Mouse (Mus musculus): ENCODE results near the gene Greb1. TPM values are rescaled to one million over a fixed set of nuclear protein-coding genes. Genes with fewer than 3 reads are reported as not detected.
A peak's percentile ranks its signal among the peaks of the same experiment; 100 is the strongest.

Greb1 gene
- polyA plus RNA-seq, 1 experiment from 2014 or later, result 0.38 TPM

DNA sequence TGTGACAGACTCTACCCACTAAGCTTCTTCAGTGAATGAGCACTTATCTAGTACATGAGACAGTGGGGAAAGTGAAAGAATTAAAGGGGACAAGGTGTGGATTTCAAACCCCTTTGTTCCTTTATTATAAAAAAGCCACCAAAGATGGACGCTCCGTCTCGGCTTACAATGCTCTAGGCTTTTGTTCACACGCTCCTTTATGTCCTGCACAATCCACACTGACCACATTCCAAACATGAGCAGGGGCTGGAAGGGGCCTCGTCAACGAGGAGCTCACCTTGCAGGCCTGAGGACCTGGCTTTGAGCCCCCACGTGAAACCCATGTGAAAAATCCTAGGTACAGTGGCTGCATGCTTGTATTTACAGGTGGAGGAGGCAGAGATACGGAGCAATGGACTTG, 156.0 kb downstream of the Greb1 start:
- H3K4me3 ChIP-seq (ENCODE audit: low read length), result no peak overlapping the region
- no peaks in the 10 kb centered on the region for H3K27me3 ChIP-seq (ENCODE audit: control insufficient read depth, insufficient read depth, low read length)
- ATAC-seq (replicated peaks; ENCODE audit: extremely low read depth, insufficient read depth, low FRiP score), result no peak
- 59% methylated on average over 8 of the region's 8 CpGs for WGBS
- H3K36me3 ChIP-seq (ENCODE audit: control insufficient read depth, insufficient read depth), result no peaks in the 10 kb centered on the region
- H3K27ac ChIP-seq (ENCODE audit: low read length), result no peak overlapping the region
- no peak overlapping the region for H3K4me2 ChIP-seq (ENCODE audit: low read depth, low read length)
- no peaks in the 10 kb centered on the region for H3K9me3 ChIP-seq (replicated peaks; ENCODE audit: control insufficient read depth, low read length)
- peaks cover 18% of the 10 kb centered on the region for H3K4me1 ChIP-seq (ENCODE audit: control insufficient read depth, insufficient read depth, low read length)
- no peak overlapping the region for H3K9ac ChIP-seq (ENCODE audit: low read length)

- Histone ChIP-seq H3K9ac (ENCODE audit: low read length) (0 out of 2 replicates have a peak overlapping the region, but pooled peaks have one; percentile 20), H3K9me3 (replicated peaks; ENCODE audit: control insufficient read depth, low read length) (no peaks in the 10 kb centered on the region), H3K36me3 (ENCODE audit: control insufficient read depth, insufficient read depth) (no peaks in the 10 kb centered on the region), H3K4me2 (ENCODE audit: low read depth, low read length) (no peak overlapping the region), H3K27ac (ENCODE audit: low read length) (peak overlapping the region; percentile 81), H3K4me1 (ENCODE audit: control insufficient read depth, insufficient read depth, low read length) (peaks cover 23% of the 10 kb centered on the region), H3K27me3 (ENCODE audit: control insufficient read depth, insufficient read depth, low read length) (no peaks in the 10 kb centered on the region), H3K4me3 (ENCODE audit: low read length) (no peak overlapping the region)
- WGBS, result 45% methylated on average over 12 of the region's 12 CpGs
- peak; percentile 66 for ATAC-seq (replicated peaks; ENCODE audit: extremely low read depth, insufficient read depth, low FRiP score)
Measured at GRCm38 (mm10) chr12:16643508-16644345, 157.0 kb downstream of the Greb1 start.

GRCm38 (mm10) chr12:16642000-16642399, 158.7 kb downstream of the Greb1 start:
- WGBS, result 64% methylated on average over 5 of the region's 5 CpGs
- no peak overlapping the region for H3K4me2 ChIP-seq (ENCODE audit: low read depth, low read length)
- H3K9me3 ChIP-seq (replicated peaks; ENCODE audit: control insufficient read depth, low read length), result no peaks in the 10 kb centered on the region
- H3K4me1 ChIP-seq (ENCODE audit: control insufficient read depth, insufficient read depth, low read length), result peaks cover 24% of the 10 kb centered on the region
- no peaks in the 10 kb centered on the region for H3K27me3 ChIP-seq (ENCODE audit: control insufficient read depth, insufficient read depth, low read length)
- no peak overlapping the region for H3K27ac ChIP-seq (ENCODE audit: low read length)
- no peaks in the 10 kb centered on the region for H3K36me3 ChIP-seq (ENCODE audit: control insufficient read depth, insufficient read depth)
- H3K4me3 ChIP-seq (ENCODE audit: low read length), result no peak overlapping the region
- no peak for ATAC-seq (replicated peaks; ENCODE audit: extremely low read depth, insufficient read depth, low FRiP score)
- no peak overlapping the region for H3K9ac ChIP-seq (ENCODE audit: low read length)

DNA sequence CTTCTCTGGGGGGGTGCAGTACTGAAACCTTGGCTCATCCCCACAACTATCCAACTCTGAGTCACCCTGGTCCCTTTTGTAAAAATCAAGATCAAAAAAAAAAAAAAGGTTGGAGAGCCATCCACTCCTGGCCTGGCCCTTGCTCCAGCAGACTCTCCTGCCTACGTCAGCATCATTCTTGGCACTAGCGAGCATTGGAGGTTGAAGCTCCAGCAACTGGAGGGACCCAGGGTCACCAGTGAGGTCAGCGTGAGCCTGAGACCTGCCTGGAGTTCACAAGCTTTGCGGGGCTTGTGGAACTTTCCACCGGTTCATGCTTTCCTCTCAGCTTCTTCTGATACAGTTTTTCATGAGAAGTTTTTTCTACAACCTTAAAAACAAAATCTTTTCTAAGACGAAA, 160.6 kb downstream of the Greb1 start:
- no peak for ATAC-seq (replicated peaks; ENCODE audit: extremely low read depth, insufficient read depth, low FRiP score)
- H3K36me3 ChIP-seq (ENCODE audit: control insufficient read depth, insufficient read depth), result no peaks in the 10 kb centered on the region
- H3K4me2 ChIP-seq (ENCODE audit: low read depth, low read length), result no peak overlapping the region
- 84% methylated on average over 6 of the region's 6 CpGs for WGBS
- H3K9ac ChIP-seq (ENCODE audit: low read length), result no peak overlapping the region
- peaks cover 21% of the 10 kb centered on the region for H3K4me1 ChIP-seq (ENCODE audit: control insufficient read depth, insufficient read depth, low read length)
- H3K9me3 ChIP-seq (replicated peaks; ENCODE audit: control insufficient read depth, low read length), result no peaks in the 10 kb centered on the region
- H3K27ac ChIP-seq (ENCODE audit: low read length), result no peak overlapping the region
- no peak overlapping the region for H3K4me3 ChIP-seq (ENCODE audit: low read length)
- no peaks in the 10 kb centered on the region for H3K27me3 ChIP-seq (ENCODE audit: control insufficient read depth, insufficient read depth, low read length)

DNA sequence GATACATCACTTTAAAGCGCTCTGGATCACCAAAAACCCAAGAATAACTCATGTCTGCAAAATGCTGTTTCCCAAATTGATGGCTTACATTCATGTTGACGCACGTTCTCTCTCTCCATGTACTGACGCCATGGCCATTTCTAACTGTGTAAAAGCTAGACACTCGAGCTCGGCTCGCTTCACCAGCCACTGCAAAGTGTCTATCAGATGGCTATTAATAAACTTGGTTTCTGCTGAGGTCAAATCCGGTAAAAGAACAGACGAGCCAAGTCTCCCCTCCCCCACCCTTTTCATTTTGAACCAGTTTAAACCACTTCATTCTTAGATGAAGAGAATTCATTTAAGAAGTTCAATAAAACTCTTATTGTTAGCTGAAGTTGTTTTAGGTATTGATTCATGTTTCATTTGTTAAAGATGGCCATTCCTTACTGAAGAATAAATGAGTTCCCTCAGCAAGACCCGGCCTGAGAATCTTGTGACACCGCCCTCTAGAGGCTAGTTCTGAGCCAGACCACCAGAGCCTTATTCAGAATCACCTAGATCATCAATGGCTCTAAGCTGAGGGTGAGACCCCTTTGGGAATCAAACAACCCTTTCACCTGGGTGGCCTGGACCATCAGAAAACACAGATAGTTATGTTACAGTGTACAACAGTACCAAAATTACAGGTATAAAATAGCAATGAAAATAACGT, 161.5 kb downstream of the Greb1 start:
- peak overlapping the region; percentile 20; the same call in 1 of the 2 replicates for H3K4me2 ChIP-seq (ENCODE audit: low read depth, low read length)
- no peak overlapping the region for H3K4me3 ChIP-seq (ENCODE audit: low read length)
- ATAC-seq (replicated peaks; ENCODE audit: extremely low read depth, insufficient read depth, low FRiP score), result no peak
- no peaks in the 10 kb centered on the region for H3K27me3 ChIP-seq (ENCODE audit: control insufficient read depth, insufficient read depth, low read length)
- WGBS, result 41% methylated on average over 12 of the region's 12 CpGs
- no peak overlapping the region for H3K27ac ChIP-seq (ENCODE audit: low read length)
- H3K9ac ChIP-seq (ENCODE audit: low read length), result no peak overlapping the region
- no peaks in the 10 kb centered on the region for H3K36me3 ChIP-seq (ENCODE audit: control insufficient read depth, insufficient read depth)
- H3K9me3 ChIP-seq (replicated peaks; ENCODE audit: control insufficient read depth, low read length), result no peaks in the 10 kb centered on the region
- peaks cover 17% of the 10 kb centered on the region for H3K4me1 ChIP-seq (ENCODE audit: control insufficient read depth, insufficient read depth, low read length)

DNA sequence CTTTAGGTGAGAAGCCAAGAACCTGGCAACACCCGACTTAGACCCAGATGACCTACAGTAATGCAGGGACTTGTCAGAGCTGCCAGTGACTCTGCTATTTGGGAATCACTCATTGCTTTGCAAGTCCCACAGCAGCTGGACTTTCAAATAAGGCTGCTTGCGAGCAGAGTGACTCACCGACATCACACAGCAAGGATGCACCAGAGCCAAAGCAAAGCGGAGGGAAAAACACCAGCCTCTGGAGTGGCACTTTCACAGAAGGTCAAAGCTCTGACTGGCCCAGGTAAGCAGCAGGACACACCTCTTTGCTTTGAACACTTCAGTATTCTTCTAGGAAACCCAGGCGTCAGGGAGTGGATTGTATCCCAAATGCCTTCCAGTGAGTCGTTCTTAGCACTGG, 164.9 kb downstream of the Greb1 start:
- Histone ChIP-seq H3K36me3 (ENCODE audit: control insufficient read depth, insufficient read depth) (no peaks in the 10 kb centered on the region), H3K9ac (ENCODE audit: low read length) (no peak overlapping the region), H3K27me3 (ENCODE audit: control insufficient read depth, insufficient read depth, low read length) (no peaks in the 10 kb centered on the region), H3K4me1 (ENCODE audit: control insufficient read depth, insufficient read depth, low read length) (peaks cover 6% of the 10 kb centered on the region), H3K4me2 (ENCODE audit: low read depth, low read length) (no peak overlapping the region), H3K4me3 (ENCODE audit: low read length) (no peak overlapping the region), H3K9me3 (replicated peaks; ENCODE audit: control insufficient read depth, low read length) (no peaks in the 10 kb centered on the region), H3K27ac (ENCODE audit: low read length) (no peak overlapping the region)
- 63% methylated on average over 6 of the region's 6 CpGs for WGBS
- ATAC-seq (replicated peaks; ENCODE audit: extremely low read depth, insufficient read depth, low FRiP score), result no peak

DNA sequence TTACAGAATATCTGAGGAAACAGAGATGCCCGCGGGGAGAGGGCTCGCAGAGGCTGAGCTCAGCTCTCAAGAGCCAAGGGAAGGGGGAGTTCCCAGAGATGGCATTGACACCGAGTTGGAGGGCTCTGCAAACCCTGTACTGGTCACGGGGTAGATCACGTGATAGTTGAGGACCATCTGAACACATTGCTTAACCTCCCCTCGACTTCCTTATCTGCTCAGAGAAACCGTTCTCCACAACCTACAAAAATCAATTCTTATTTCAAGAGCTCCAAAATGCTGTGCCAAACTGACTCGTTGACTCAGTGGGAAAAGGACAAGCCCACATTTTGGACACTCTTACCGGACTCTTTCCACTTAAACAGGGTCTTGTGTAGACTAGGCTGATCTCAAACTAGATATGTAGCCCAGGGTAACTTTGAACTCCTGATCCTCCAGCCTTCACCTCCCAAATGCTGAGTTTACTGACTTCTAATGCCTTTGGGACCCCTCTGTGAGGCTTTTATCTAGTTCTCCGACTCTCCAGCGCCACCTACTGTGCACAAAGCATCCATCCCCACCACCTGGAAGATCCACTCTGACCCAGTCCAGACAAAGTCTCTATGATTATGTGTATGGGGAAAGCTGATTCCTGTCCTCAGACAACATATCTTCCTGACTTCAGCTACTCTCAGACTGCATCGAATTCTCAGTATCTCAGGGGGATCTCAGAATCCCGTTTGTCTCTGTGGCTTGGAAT, 166.4 kb downstream of the Greb1 start:
- no peak for ATAC-seq (replicated peaks; ENCODE audit: extremely low read depth, insufficient read depth, low FRiP score)
- Histone ChIP-seq H3K4me3 (ENCODE audit: low read length) (no peak overlapping the region), H3K36me3 (ENCODE audit: control insufficient read depth, insufficient read depth) (no peaks in the 10 kb centered on the region), H3K27me3 (ENCODE audit: control insufficient read depth, insufficient read depth, low read length) (no peaks in the 10 kb centered on the region), H3K4me2 (ENCODE audit: low read depth, low read length) (no peak overlapping the region), H3K9ac (ENCODE audit: low read length) (no peak overlapping the region), H3K4me1 (ENCODE audit: control insufficient read depth, insufficient read depth, low read length) (peaks cover 11% of the 10 kb centered on the region), H3K27ac (ENCODE audit: low read length) (no peak overlapping the region), H3K9me3 (replicated peaks; ENCODE audit: control insufficient read depth, low read length) (no peaks in the 10 kb centered on the region)
- WGBS, result 48% methylated on average over 14 of the region's 14 CpGs

GRCm38 (mm10) chr12:16633235-16633634, 167.5 kb downstream of the Greb1 start:
- 75% methylated on average over 6 of the region's 6 CpGs for WGBS
- Histone ChIP-seq H3K36me3 (ENCODE audit: control insufficient read depth, insufficient read depth) (no peaks in the 10 kb centered on the region), H3K27ac (ENCODE audit: low read length) (no peak overlapping the region), H3K4me3 (ENCODE audit: low read length) (no peak overlapping the region), H3K4me2 (ENCODE audit: low read depth, low read length) (no peak overlapping the region), H3K9me3 (replicated peaks; ENCODE audit: control insufficient read depth, low read length) (no peaks in the 10 kb centered on the region), H3K27me3 (ENCODE audit: control insufficient read depth, insufficient read depth, low read length) (no peaks in the 10 kb centered on the region), H3K4me1 (ENCODE audit: control insufficient read depth, insufficient read depth, low read length) (peaks cover 5% of the 10 kb centered on the region; the same call in 1 of the 2 replicates), H3K9ac (ENCODE audit: low read length) (no peak overlapping the region)
- no peak for ATAC-seq (replicated peaks; ENCODE audit: extremely low read depth, insufficient read depth, low FRiP score)

Data from heart, embryonic 16.5 days (tissue).